Mouse (Mus musculus): ENCODE measurements around the gene Dock9.
"Not testable (repeated sequence)": the region's sequence is repeated elsewhere in the genome, so short reads cannot be mapped to it uniquely, and the experiment has no call there.

The Dock9 gene

GRCm38 (mm10) chr14:121698620-121698950 lies 99.1 kb downstream of the Dock9 start:
- no peak for DNase-seq (ENCODE audit: low spot score)

GRCm38 (mm10) chr14:121697709-121698619 lies 99.7 kb downstream of the Dock9 start:
- DNase-seq (ENCODE audit: low spot score) = no peak

- no peak for DNase-seq (ENCODE audit: low spot score)
Measured at GRCm38 (mm10) chr14:121697143-121697680, 100.4 kb downstream of the Dock9 start.

- DNase-seq (ENCODE audit: low spot score) = no peak
Measured at GRCm38 (mm10) chr14:121696429-121697118, 101.1 kb downstream of the Dock9 start.

GRCm38 (mm10) chr14:121694706-121695105 lies 102.9 kb downstream of the Dock9 start:
- no peak for DNase-seq (ENCODE audit: low spot score)

GRCm38 (mm10) chr14:121693991-121694594 lies 103.5 kb downstream of the Dock9 start:
- no peak for DNase-seq (ENCODE audit: low spot score)

- DNase-seq (ENCODE audit: low spot score) = not testable (repeated sequence)
Measured at GRCm38 (mm10) chr14:121689649-121690048, 108.0 kb downstream of the Dock9 start.

GRCm38 (mm10) chr14:121688175-121688574 lies 109.5 kb downstream of the Dock9 start:
- DNase-seq (ENCODE audit: low spot score) = no peak

- DNase-seq (ENCODE audit: low spot score) = no peak
Measured at GRCm38 (mm10) chr14:121687274-121687673, 110.4 kb downstream of the Dock9 start.

GRCm38 (mm10) chr14:121678913-121679312 lies 118.7 kb downstream of the Dock9 start:
- no peak for DNase-seq (ENCODE audit: low spot score)

GRCm38 (mm10) chr14:121678445-121678844 lies 119.2 kb downstream of the Dock9 start:
- DNase-seq (ENCODE audit: low spot score) = no peak

GRCm38 (mm10) chr14:121676596-121677330 lies 120.9 kb downstream of the Dock9 start:
- no peak for DNase-seq (ENCODE audit: low spot score)

- DNase-seq (ENCODE audit: low spot score) = no peak
Measured at GRCm38 (mm10) chr14:121676121-121676591, 121.5 kb downstream of the Dock9 start.

- no peak for DNase-seq (ENCODE audit: low spot score)
Measured at GRCm38 (mm10) chr14:121675579-121675978, 122.1 kb downstream of the Dock9 start.

GRCm38 (mm10) chr14:121675146-121675545 lies 122.5 kb downstream of the Dock9 start:
- DNase-seq (ENCODE audit: low spot score) = no peak

GRCm38 (mm10) chr14:121670016-121670415 lies 127.6 kb downstream of the Dock9 start:
- DNase-seq (ENCODE audit: low spot score) = no peak

- DNase-seq (ENCODE audit: low spot score) = no peak
Measured at GRCm38 (mm10) chr14:121666641-121667274, 130.9 kb downstream of the Dock9 start.

- no peak for DNase-seq (ENCODE audit: low spot score)
Measured at GRCm38 (mm10) chr14:121665693-121666273, 131.9 kb downstream of the Dock9 start.

GRCm38 (mm10) chr14:121663913-121664312 lies 133.7 kb downstream of the Dock9 start:
- no peak for DNase-seq (ENCODE audit: low spot score)

GRCm38 (mm10) chr14:121660918-121661317 lies 136.7 kb downstream of the Dock9 start:
- DNase-seq (ENCODE audit: low spot score) = no peak

Measured in urinary bladder, postnatal 10 days (tissue).